Mouse (Mus musculus): ENCODE measurements at regions not wholly inside any gene's neighbourhood (a gene's known extent, or its start where the extent isn't known, plus 50 kb on each side); places are given as distances from the start of the nearest gene placed in this dataset.

GRCm38 (mm10) chr11:18749265-18750079, 269.3 kb downstream of the Meis1 start:
- intact Hi-C loops (cut with DNase I), result loop anchor here (2.0 kb wide), 1 partner anchor 125 kb away; no protein-coding TSS in a partner anchor
- no peak for TF ChIP-seq CTCF (IDR thresholded peaks at IDR 0.05)
- no peak overlapping the region for H3K27ac ChIP-seq
- no peak for DNase-seq (ENCODE audit: extremely low spot score in 1 of 2, low spot score in 2 of 2)
- no peak overlapping the region for H3K4me3 ChIP-seq

- no peak for TF ChIP-seq CTCF (IDR thresholded peaks at IDR 0.05)
- intact Hi-C loops (cut with DNase I), result no loop called here
- DNase-seq (ENCODE audit: extremely low spot score in 1 of 2, low spot score in 2 of 2), result no peak
- H3K4me3 ChIP-seq, result no peak overlapping the region
- H3K27ac ChIP-seq, result no peak overlapping the region
These were observed 270.8 kb downstream of the Meis1 start for GRCm38 (mm10) chr11:18747871-18748461.

GRCm38 (mm10) chr11:18747361-18747760, 271.4 kb downstream of the Meis1 start:
- intact Hi-C loops (cut with DNase I), result no loop called here
- no peak overlapping the region for H3K27ac ChIP-seq
- TF ChIP-seq CTCF (IDR thresholded peaks at IDR 0.05), result no peak
- DNase-seq (ENCODE audit: extremely low spot score in 1 of 2, low spot score in 2 of 2), result no peak
- H3K4me3 ChIP-seq, result no peak overlapping the region

- H3K4me3 ChIP-seq, result no peak overlapping the region
- intact Hi-C loops (cut with DNase I), result no loop called here
- H3K27ac ChIP-seq, result no peak overlapping the region
- no peak for TF ChIP-seq CTCF (IDR thresholded peaks at IDR 0.05)
- no peak for DNase-seq (ENCODE audit: extremely low spot score in 1 of 2, low spot score in 2 of 2)
These were observed 272.3 kb downstream of the Meis1 start for GRCm38 (mm10) chr11:18746486-18746885.

- Histone ChIP-seq H3K27ac (no peak overlapping the region), H3K4me3 (no peak overlapping the region)
- intact Hi-C loops (cut with DNase I), result no loop called here
- no peak for TF ChIP-seq CTCF (IDR thresholded peaks at IDR 0.05)
- DNase-seq (ENCODE audit: extremely low spot score in 1 of 2, low spot score in 2 of 2), result no peak
These were observed 272.9 kb downstream of the Meis1 start for GRCm38 (mm10) chr11:18745840-18746239.

- H3K27ac ChIP-seq, result no peak overlapping the region
- intact Hi-C loops (cut with DNase I), result no loop called here
- no peak for DNase-seq (ENCODE audit: extremely low spot score in 1 of 2, low spot score in 2 of 2)
- no peak for TF ChIP-seq CTCF (IDR thresholded peaks at IDR 0.05)
- H3K4me3 ChIP-seq, result no peak overlapping the region
These were observed 283.7 kb downstream of the Meis1 start for GRCm38 (mm10) chr11:18734904-18735664.

GRCm38 (mm10) chr11:18734075-18734474, 284.7 kb downstream of the Meis1 start:
- H3K4me3 ChIP-seq, result no peak overlapping the region
- no peak for DNase-seq (ENCODE audit: extremely low spot score in 1 of 2, low spot score in 2 of 2)
- intact Hi-C loops (cut with DNase I), result no loop called here
- TF ChIP-seq CTCF (IDR thresholded peaks at IDR 0.05), result no peak
- no peak overlapping the region for H3K27ac ChIP-seq

GRCm38 (mm10) chr11:18729742-18730141, 289.0 kb downstream of the Meis1 start:
- no peak overlapping the region for H3K4me3 ChIP-seq
- no peak for TF ChIP-seq CTCF (IDR thresholded peaks at IDR 0.05)
- no peak overlapping the region for H3K27ac ChIP-seq
- no peak for DNase-seq (ENCODE audit: extremely low spot score in 1 of 2, low spot score in 2 of 2)
- intact Hi-C loops (cut with DNase I), result no loop called here

GRCm38 (mm10) chr11:18722770-18723169, 296.0 kb downstream of the Meis1 start:
- intact Hi-C loops (cut with DNase I), result no loop called here
- H3K4me3 ChIP-seq, result no peak overlapping the region
- DNase-seq (ENCODE audit: extremely low spot score in 1 of 2, low spot score in 2 of 2), result no peak
- no peak for TF ChIP-seq CTCF (IDR thresholded peaks at IDR 0.05)
- H3K27ac ChIP-seq, result no peak overlapping the region

- no peak for DNase-seq (ENCODE audit: extremely low spot score in 1 of 2, low spot score in 2 of 2)
- H3K27ac ChIP-seq, result no peak overlapping the region
- TF ChIP-seq CTCF (IDR thresholded peaks at IDR 0.05), result no peak
- intact Hi-C loops (cut with DNase I), result no loop called here
- H3K4me3 ChIP-seq, result no peak overlapping the region
These were observed 303.0 kb downstream of the Meis1 start for GRCm38 (mm10) chr11:18715851-18716126.

GRCm38 (mm10) chr11:18715050-18715850, 303.5 kb downstream of the Meis1 start:
- intact Hi-C loops (cut with DNase I), result no loop called here
- no peak overlapping the region for H3K4me3 ChIP-seq
- no peak for DNase-seq (ENCODE audit: extremely low spot score in 1 of 2, low spot score in 2 of 2)
- no peak overlapping the region for H3K27ac ChIP-seq
- TF ChIP-seq CTCF (IDR thresholded peaks at IDR 0.05), result no peak

GRCm38 (mm10) chr11:18714400-18714799, 304.4 kb downstream of the Meis1 start:
- DNase-seq (ENCODE audit: extremely low spot score in 1 of 2, low spot score in 2 of 2), result no peak
- Histone ChIP-seq H3K4me3 (no peak overlapping the region), H3K27ac (no peak overlapping the region)
- intact Hi-C loops (cut with DNase I), result no loop called here
- no peak for TF ChIP-seq CTCF (IDR thresholded peaks at IDR 0.05)

Data from left cerebral cortex, adult 2 months (tissue).